Mouse (Mus musculus): ENCODE data around the gene Syne2. TPM values are rescaled to one million over a fixed set of nuclear protein-coding genes. Genes with fewer than 3 reads are reported as not detected.

Syne2 gene
- total RNA-seq, 2 experiments from 2014 or later: 2.7 to 5.9 TPM

GRCm38 (mm10) chr12:75904068-75904467, 86.1 kb downstream of the Syne2 start:
- no peak for ATAC-seq (replicated peaks; ENCODE audit: low FRiP score, low TSS enrichment, poor library complexity, severe bottlenecking)

- ATAC-seq (replicated peaks; ENCODE audit: low FRiP score, low TSS enrichment, poor library complexity, severe bottlenecking): no peak
Observed at GRCm38 (mm10) chr12:75905304-75905703, 87.4 kb downstream of the Syne2 start.

DNA sequence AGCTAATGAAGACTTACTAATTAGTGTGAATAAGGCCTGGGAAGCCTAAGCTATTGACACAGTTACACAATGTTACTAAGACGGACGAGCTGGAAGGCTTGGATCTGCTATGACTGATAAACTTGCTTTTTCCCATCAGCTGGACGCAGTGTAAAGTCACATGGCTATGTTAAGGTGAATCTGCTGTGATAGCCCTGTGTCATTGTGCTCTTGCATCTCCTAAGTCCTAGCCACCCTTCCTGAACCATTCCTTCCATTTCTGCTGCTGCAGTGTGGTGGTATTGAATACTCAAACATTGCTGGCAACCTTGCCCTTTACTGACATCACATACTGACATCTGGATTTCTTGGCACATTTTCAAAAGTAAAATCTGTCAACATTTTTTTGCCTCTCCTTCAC, 90.5 kb downstream of the Syne2 start:
- ATAC-seq (replicated peaks; ENCODE audit: low FRiP score, low TSS enrichment, poor library complexity, severe bottlenecking): no peak

- ATAC-seq (replicated peaks; ENCODE audit: low FRiP score, low TSS enrichment, poor library complexity, severe bottlenecking): no peak
Observed at GRCm38 (mm10) chr12:75915694-75916093, 97.8 kb downstream of the Syne2 start.

GRCm38 (mm10) chr12:75918415-75918814, 100.5 kb downstream of the Syne2 start:
- ATAC-seq (replicated peaks; ENCODE audit: low FRiP score, low TSS enrichment, poor library complexity, severe bottlenecking): no peak

DNA sequence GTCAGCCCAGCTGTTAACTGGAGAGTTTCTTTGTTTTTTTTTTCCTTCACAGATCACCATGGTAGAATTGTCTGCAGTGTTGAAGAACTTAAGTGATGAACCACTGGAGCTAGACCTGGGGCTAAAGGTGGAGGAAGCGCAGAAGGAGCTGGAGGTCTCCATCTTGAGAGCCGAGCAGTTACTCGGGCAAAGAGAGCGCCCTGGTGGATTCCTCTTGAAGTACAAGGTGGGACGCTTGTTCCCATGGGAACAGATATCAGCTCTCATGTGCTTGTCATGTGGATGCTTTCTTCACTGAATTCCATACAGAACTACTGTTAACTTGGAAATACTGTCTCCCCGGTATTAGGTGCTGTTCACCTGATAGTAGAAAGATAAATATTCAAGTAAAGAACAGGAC, 101.0 kb downstream of the Syne2 start:
- ATAC-seq (replicated peaks; ENCODE audit: low FRiP score, low TSS enrichment, poor library complexity, severe bottlenecking): no peak

GRCm38 (mm10) chr12:75922900-75923299, 105.0 kb downstream of the Syne2 start:
- ATAC-seq (replicated peaks; ENCODE audit: low FRiP score, low TSS enrichment, poor library complexity, severe bottlenecking): no peak

DNA sequence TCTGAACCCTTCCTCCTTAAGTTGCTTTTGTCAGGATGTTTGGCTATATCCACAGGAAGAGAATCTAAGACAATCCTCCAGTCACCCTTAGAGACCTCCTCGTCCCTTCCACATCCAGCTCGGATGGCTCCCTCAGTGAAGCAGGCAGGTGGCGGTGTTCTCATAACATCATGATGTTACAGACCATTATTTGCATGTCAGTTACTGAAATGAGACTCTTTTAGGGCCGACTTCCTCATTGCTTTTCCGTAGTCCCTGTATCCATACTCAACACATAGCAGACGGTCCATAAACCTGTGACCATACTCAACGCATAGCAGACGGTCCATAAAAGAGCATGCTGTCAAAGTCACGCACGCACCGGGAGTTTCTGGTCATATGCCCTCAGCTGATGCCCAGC, 106.9 kb downstream of the Syne2 start:
- no peak for ATAC-seq (replicated peaks; ENCODE audit: low FRiP score, low TSS enrichment, poor library complexity, severe bottlenecking)

DNA sequence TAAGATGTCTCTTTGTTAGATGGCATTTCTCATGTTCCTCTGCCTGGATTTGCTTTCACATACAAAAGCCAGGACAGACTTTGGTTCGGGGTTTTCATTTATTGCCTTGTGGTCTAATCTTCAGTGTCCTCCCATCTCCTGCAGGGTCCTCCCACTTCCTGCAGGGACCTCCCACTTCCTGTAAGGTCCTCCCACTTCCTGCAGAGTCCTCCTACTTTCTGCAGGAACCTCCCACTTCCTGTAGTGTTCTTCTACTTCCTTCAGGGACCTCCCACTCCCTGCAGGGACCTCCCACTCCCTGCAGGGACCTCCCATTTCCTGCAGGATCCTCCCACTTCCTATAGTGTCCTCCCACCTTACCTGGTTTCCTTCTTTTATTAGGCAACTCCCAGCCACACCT, 109.7 kb downstream of the Syne2 start:
- no peak for ATAC-seq (replicated peaks; ENCODE audit: low FRiP score, low TSS enrichment, poor library complexity, severe bottlenecking)

GRCm38 (mm10) chr12:75933561-75933960, 115.6 kb downstream of the Syne2 start:
- ATAC-seq (replicated peaks; ENCODE audit: low FRiP score, low TSS enrichment, poor library complexity, severe bottlenecking): no peak

- ATAC-seq (replicated peaks; ENCODE audit: low FRiP score, low TSS enrichment, poor library complexity, severe bottlenecking): peak; percentile 74; the same call in 1 of the 2 replicates
Observed at GRCm38 (mm10) chr12:75951328-75951727, 133.4 kb downstream of the Syne2 start.

- no peak for ATAC-seq (replicated peaks; ENCODE audit: low FRiP score, low TSS enrichment, poor library complexity, severe bottlenecking)
Observed at GRCm38 (mm10) chr12:75952011-75952410, 134.1 kb downstream of the Syne2 start.

- no peak for ATAC-seq (replicated peaks; ENCODE audit: low FRiP score, low TSS enrichment, poor library complexity, severe bottlenecking)
Observed at GRCm38 (mm10) chr12:75966441-75967195, 148.7 kb downstream of the Syne2 start.

DNA sequence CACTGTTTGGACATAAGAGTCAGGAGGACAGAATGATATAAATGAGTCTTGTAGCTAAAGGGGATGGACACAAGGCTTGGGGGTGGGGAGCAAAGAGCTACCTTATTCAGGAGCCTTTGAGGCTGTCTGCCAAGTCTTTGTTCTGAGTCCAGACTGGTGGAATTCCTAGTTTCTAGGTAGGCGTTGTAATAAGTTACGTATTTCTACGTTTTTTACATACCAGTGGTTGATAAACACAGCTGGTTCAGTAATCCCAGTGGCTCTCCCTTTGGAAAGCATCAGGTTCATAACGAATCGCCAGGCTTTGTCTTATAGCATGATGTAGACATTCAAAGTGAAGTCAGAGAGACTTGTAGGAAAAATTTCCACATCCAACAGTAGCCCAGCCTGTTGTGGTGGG, 161.1 kb downstream of the Syne2 start:
- ATAC-seq (replicated peaks; ENCODE audit: low FRiP score, low TSS enrichment, poor library complexity, severe bottlenecking): no peak

- no peak for ATAC-seq (replicated peaks; ENCODE audit: low FRiP score, low TSS enrichment, poor library complexity, severe bottlenecking)
Observed at GRCm38 (mm10) chr12:75983336-75983735, 165.4 kb downstream of the Syne2 start.

- no peak for ATAC-seq (replicated peaks; ENCODE audit: low FRiP score, low TSS enrichment, poor library complexity, severe bottlenecking)
Observed at GRCm38 (mm10) chr12:75992226-75992858, 174.4 kb downstream of the Syne2 start.

- ATAC-seq (replicated peaks; ENCODE audit: low FRiP score, low TSS enrichment, poor library complexity, severe bottlenecking): no peak
Observed at GRCm38 (mm10) chr12:75992946-75993345, 175.0 kb downstream of the Syne2 start.

- no peak for ATAC-seq (replicated peaks; ENCODE audit: low FRiP score, low TSS enrichment, poor library complexity, severe bottlenecking)
Observed at GRCm38 (mm10) chr12:75995086-75995485, 177.2 kb downstream of the Syne2 start.

DNA sequence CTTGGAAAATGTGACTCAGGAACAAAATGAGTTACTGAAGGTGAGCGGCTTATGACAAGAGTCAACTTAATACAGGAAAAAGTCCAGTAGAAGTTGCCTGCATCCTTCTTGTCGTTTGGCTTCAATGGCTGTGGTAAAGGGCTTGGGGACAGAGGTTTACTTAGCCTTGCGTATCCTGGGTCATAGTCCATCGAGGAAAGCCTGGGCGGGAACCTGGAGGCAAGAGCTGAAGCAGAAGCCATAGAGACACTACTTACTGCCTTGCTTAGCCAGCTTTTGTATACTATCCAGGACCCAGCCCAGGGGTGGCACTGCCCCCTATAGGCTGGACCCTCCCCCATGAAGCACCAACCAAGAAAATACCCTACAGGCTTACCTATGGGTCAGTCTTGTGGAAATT, 179.6 kb downstream of the Syne2 start:
- no peak for ATAC-seq (replicated peaks; ENCODE audit: low FRiP score, low TSS enrichment, poor library complexity, severe bottlenecking)

DNA sequence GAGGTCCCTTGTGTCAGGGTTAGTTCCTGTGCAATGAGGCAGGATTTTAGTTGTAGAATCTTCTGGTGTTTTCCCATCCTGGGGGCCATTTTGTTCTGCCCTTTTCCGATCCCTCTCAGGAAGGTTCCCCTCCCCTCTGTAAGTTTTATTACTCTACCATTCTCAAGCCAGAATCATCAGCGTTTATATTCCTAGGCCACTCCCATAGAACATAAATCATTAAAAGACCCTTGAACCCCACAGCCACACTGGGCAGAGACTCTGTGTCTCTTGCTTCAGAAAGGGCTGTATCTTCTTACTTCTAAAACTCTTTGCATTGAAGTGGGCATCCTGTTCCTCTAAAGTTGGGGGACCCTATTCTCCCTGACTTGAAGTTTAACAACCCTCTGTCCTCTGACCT, 180.5 kb downstream of the Syne2 start:
- no peak for ATAC-seq (replicated peaks; ENCODE audit: low FRiP score, low TSS enrichment, poor library complexity, severe bottlenecking)

DNA sequence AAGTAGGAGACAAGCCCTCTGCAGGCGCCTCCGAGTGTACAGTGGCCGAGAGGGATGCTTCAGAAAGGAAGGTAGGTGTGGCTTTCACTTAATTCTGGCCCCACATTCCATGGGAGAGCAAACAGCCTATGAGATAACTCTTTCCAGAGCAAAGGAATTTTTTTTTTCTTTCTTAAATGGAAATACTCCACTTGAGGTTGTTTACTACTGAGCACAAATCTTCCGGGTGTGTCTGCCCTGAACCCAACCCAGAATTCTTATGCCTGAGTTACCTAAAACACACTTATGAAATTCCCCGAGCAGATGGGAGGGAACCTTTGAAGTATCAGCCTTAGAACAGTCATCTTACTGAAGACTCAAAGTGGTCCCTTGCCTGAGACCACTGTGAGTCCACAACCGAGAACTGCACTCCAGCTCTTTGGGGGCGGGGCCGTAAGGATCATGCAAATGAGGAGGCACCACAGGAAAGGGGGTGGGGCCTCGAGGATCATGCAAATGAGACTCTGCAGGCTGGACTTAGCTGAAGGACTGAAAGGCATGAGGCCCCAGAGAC, 186.8 kb downstream of the Syne2 start:
- ATAC-seq (replicated peaks; ENCODE audit: low FRiP score, low TSS enrichment, poor library complexity, severe bottlenecking): peak; percentile 84
